Mouse (Mus musculus): Measurements from ENCODE around the gene Nr0b2. TPM values are rescaled to one million over a fixed set of nuclear protein-coding genes. Genes with fewer than 3 reads are reported as not detected.
A peak's percentile ranks its signal among the peaks of the same experiment; 100 is the strongest.

Gene Nr0b2
- polyA plus RNA-seq, 1 experiment from 2014 or later = not detected

- Histone ChIP-seq H3K4me2 (ENCODE audit: low read length) (no peak overlapping the region), H3K4me1 (replicated peaks; ENCODE audit: control insufficient read depth, insufficient read depth, low read length) (no peaks in the 10 kb centered on the region), H3K27ac (ENCODE audit: low read length) (no peak overlapping the region), H3K9me3 (ENCODE audit: control insufficient read depth, low read length) (no peaks in the 10 kb centered on the region), H3K9ac (replicated peaks; ENCODE audit: low read depth, low read length) (no peak overlapping the region), H3K27me3 (replicated peaks; ENCODE audit: control insufficient read depth, insufficient read depth, low read length) (no peaks in the 10 kb centered on the region), H3K36me3 (ENCODE audit: control insufficient read depth, insufficient read depth) (no peaks in the 10 kb centered on the region), H3K4me3 (replicated peaks; ENCODE audit: low read length) (no peak overlapping the region)
- WGBS = 42% methylated on average over 10 of the region's 10 CpGs
- ATAC-seq = no peak
These were observed 4.0 kb downstream of the Nr0b2 start for GRCm38 (mm10) chr4:133557041-133557717.

DNA sequence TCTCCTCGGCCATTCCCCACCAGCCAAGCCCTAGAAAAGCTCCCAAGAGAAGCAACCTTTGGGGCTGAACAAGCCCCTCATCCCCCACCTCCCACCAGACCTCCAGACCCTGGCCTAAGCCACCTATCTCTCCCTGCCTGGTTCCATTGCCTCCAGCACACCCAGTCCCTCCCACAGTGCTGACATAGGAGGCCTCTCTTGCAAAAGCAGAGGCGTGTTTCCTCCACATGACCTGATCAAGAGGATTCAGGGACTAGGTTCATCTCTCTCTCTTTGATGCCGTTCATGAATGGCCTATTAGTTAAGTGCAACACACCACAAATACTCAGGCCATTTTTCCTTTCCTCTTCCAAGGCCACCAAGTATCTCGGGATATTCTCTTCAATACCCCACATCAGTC is 6.7 kb downstream of the Nr0b2 start:
- no peak overlapping the region for H3K27ac ChIP-seq (ENCODE audit: low read length)
- 66% methylated on average over 4 of the region's 4 CpGs for WGBS
- no peaks in the 10 kb centered on the region for H3K27me3 ChIP-seq (replicated peaks; ENCODE audit: control insufficient read depth, insufficient read depth, low read length)
- no peaks in the 10 kb centered on the region for H3K36me3 ChIP-seq (ENCODE audit: control insufficient read depth, insufficient read depth)
- no peak for ATAC-seq
- H3K9ac ChIP-seq (replicated peaks; ENCODE audit: low read depth, low read length) = no peak overlapping the region
- no peak overlapping the region for H3K4me3 ChIP-seq (replicated peaks; ENCODE audit: low read length)
- H3K9me3 ChIP-seq (ENCODE audit: control insufficient read depth, low read length) = no peaks in the 10 kb centered on the region
- no peak overlapping the region for H3K4me2 ChIP-seq (ENCODE audit: low read length)
- H3K4me1 ChIP-seq (replicated peaks; ENCODE audit: control insufficient read depth, insufficient read depth, low read length) = no peaks in the 10 kb centered on the region

DNA sequence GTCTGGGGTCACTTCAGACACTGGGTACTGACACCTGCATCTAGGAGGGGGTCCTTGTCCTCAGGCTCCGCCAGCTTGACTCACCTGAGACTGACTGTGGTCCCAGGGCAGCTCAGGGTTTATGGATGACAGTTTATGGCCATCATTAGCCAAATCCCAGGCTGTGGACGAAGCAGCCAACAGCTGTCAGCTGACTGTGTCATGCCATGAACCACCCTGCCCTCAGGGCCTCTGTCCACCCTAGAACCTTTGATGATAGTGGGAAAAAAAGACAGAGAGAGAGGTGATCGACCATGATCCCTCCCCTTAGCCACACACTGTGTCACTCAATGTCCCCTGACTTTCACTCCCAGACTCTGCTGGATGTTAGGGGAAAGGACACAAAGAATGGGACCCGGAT is 8.4 kb downstream of the Nr0b2 start:
- no peaks in the 10 kb centered on the region for H3K27me3 ChIP-seq (replicated peaks; ENCODE audit: control insufficient read depth, insufficient read depth, low read length)

DNA sequence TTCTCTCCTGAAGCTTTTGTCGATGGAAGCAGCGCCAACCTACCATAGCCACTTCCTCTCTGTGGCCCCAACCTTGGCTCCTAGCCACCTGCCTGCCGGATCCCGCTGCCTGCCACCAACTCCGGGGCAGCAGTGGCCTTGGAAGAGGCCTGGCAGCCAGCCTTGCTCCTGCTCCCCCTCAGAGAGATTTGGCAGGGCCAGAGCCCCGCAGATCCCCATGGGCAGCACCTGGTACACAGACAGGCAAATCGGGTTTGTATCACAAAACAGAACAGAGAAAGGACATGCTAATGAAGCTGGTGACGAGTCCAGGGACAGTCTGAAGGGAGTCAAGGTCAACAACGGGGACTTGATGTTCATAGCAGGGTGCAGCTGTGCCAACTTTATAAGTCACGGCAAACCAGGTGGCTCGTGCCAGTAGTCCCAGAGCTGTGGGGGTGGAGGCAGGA is 10.0 kb downstream of the Nr0b2 start:
- Histone ChIP-seq H3K4me1 (replicated peaks; ENCODE audit: control insufficient read depth, insufficient read depth, low read length) (no peaks in the 10 kb centered on the region), H3K9ac (replicated peaks; ENCODE audit: low read depth, low read length) (no peak overlapping the region), H3K4me3 (replicated peaks; ENCODE audit: low read length) (no peak overlapping the region), H3K9me3 (ENCODE audit: control insufficient read depth, low read length) (no peaks in the 10 kb centered on the region), H3K4me2 (ENCODE audit: low read length) (no peak overlapping the region), H3K27ac (ENCODE audit: low read length) (no peak overlapping the region), H3K36me3 (ENCODE audit: control insufficient read depth, insufficient read depth) (no peaks in the 10 kb centered on the region), H3K27me3 (replicated peaks; ENCODE audit: control insufficient read depth, insufficient read depth, low read length) (no peaks in the 10 kb centered on the region)
- 63% methylated on average over 11 of the region's 11 CpGs for WGBS
- no peak for ATAC-seq

More for the DNA sequence above, 8.4 kb downstream of the Nr0b2 start:
- H3K9me3 ChIP-seq (ENCODE audit: control insufficient read depth, low read length) = no peaks in the 10 kb centered on the region
- H3K36me3 ChIP-seq (ENCODE audit: control insufficient read depth, insufficient read depth) = no peaks in the 10 kb centered on the region
- 62% methylated on average over 4 of the region's 4 CpGs for WGBS
- H3K4me1 ChIP-seq (replicated peaks; ENCODE audit: control insufficient read depth, insufficient read depth, low read length) = no peaks in the 10 kb centered on the region
- H3K9ac ChIP-seq (replicated peaks; ENCODE audit: low read depth, low read length) = no peak overlapping the region
- H3K4me3 ChIP-seq (replicated peaks; ENCODE audit: low read length) = no peak overlapping the region
- no peak overlapping the region for H3K4me2 ChIP-seq (ENCODE audit: low read length)
- no peak for ATAC-seq
- H3K27ac ChIP-seq (ENCODE audit: low read length) = no peak overlapping the region

GRCm38 (mm10) chr4:133567251-133567650 is 14.1 kb downstream of the Nr0b2 start:
- H3K9me3 ChIP-seq (ENCODE audit: control insufficient read depth, low read length) = no peaks in the 10 kb centered on the region
- no peak overlapping the region for H3K9ac ChIP-seq (replicated peaks; ENCODE audit: low read depth, low read length)
- no peak overlapping the region for H3K4me2 ChIP-seq (ENCODE audit: low read length)
- WGBS = 28% methylated on average over 8 of the region's 8 CpGs
- H3K36me3 ChIP-seq (ENCODE audit: control insufficient read depth, insufficient read depth) = no peaks in the 10 kb centered on the region
- H3K4me3 ChIP-seq (replicated peaks; ENCODE audit: low read length) = no peak overlapping the region
- ATAC-seq = no peak
- H3K27ac ChIP-seq (ENCODE audit: low read length) = no peak overlapping the region
- no peaks in the 10 kb centered on the region for H3K4me1 ChIP-seq (replicated peaks; ENCODE audit: control insufficient read depth, insufficient read depth, low read length)
- no peaks in the 10 kb centered on the region for H3K27me3 ChIP-seq (replicated peaks; ENCODE audit: control insufficient read depth, insufficient read depth, low read length)

- 83% methylated on average over 10 of the region's 10 CpGs for WGBS
- peaks cover 3% of the 10 kb centered on the region; the same call in 1 of the 2 replicates for H3K4me1 ChIP-seq (replicated peaks; ENCODE audit: control insufficient read depth, insufficient read depth, low read length)
- H3K27me3 ChIP-seq (replicated peaks; ENCODE audit: control insufficient read depth, insufficient read depth, low read length) = no peaks in the 10 kb centered on the region
- no peak overlapping the region for H3K27ac ChIP-seq (ENCODE audit: low read length)
- no peaks in the 10 kb centered on the region for H3K36me3 ChIP-seq (ENCODE audit: control insufficient read depth, insufficient read depth)
- no peaks in the 10 kb centered on the region for H3K9me3 ChIP-seq (ENCODE audit: control insufficient read depth, low read length)
- ATAC-seq = no peak
- no peak overlapping the region for H3K9ac ChIP-seq (replicated peaks; ENCODE audit: low read depth, low read length)
- no peak overlapping the region for H3K4me2 ChIP-seq (ENCODE audit: low read length)
- H3K4me3 ChIP-seq (replicated peaks; ENCODE audit: low read length) = no peak overlapping the region
These were observed 16.3 kb downstream of the Nr0b2 start for GRCm38 (mm10) chr4:133569291-133570065.

- Histone ChIP-seq H3K36me3 (ENCODE audit: control insufficient read depth, insufficient read depth) (no peaks in the 10 kb centered on the region), H3K27me3 (replicated peaks; ENCODE audit: control insufficient read depth, insufficient read depth, low read length) (no peaks in the 10 kb centered on the region), H3K4me1 (replicated peaks; ENCODE audit: control insufficient read depth, insufficient read depth, low read length) (peaks cover 4% of the 10 kb centered on the region), H3K27ac (ENCODE audit: low read length) (no peak overlapping the region), H3K9me3 (ENCODE audit: control insufficient read depth, low read length) (no peaks in the 10 kb centered on the region), H3K4me2 (ENCODE audit: low read length) (no peak overlapping the region), H3K4me3 (replicated peaks; ENCODE audit: low read length) (no peak overlapping the region), H3K9ac (replicated peaks; ENCODE audit: low read depth, low read length) (no peak overlapping the region)
- WGBS = 58% methylated on average over 10 of the region's 10 CpGs
- no peak for ATAC-seq
These were observed 16.9 kb downstream of the Nr0b2 start for GRCm38 (mm10) chr4:133570066-133570466.

- 5% methylated on average over 44 of the region's 44 CpGs for WGBS
- no peaks in the 10 kb centered on the region for H3K9me3 ChIP-seq (ENCODE audit: control insufficient read depth, low read length)
- H3K4me3 ChIP-seq (replicated peaks; ENCODE audit: low read length) = peak within 1 kb of the TSS; percentile 60
- H3K27ac ChIP-seq (ENCODE audit: low read length) = peak within 1 kb of the TSS; percentile 83
- H3K27me3 ChIP-seq (replicated peaks; ENCODE audit: control insufficient read depth, insufficient read depth, low read length) = no peaks in the 10 kb centered on the region
- no peaks in the 10 kb centered on the region for H3K36me3 ChIP-seq (ENCODE audit: control insufficient read depth, insufficient read depth)
- H3K9ac ChIP-seq (replicated peaks; ENCODE audit: low read depth, low read length) = peak within 1 kb of the TSS; percentile 80
- ATAC-seq = peak; percentile 93
- peak within 1 kb of the TSS; percentile 91 for H3K4me2 ChIP-seq (ENCODE audit: low read length)
- peaks cover 10% of the 10 kb centered on the region for H3K4me1 ChIP-seq (replicated peaks; ENCODE audit: control insufficient read depth, insufficient read depth, low read length)
These were observed 21.1 kb downstream of the Nr0b2 start, which contains the start of gene Gpatch3 for GRCm38 (mm10) chr4:133574070-133574842. Gene Gpatch3 (plus strand): TSS chr4:133574745.

DNA sequence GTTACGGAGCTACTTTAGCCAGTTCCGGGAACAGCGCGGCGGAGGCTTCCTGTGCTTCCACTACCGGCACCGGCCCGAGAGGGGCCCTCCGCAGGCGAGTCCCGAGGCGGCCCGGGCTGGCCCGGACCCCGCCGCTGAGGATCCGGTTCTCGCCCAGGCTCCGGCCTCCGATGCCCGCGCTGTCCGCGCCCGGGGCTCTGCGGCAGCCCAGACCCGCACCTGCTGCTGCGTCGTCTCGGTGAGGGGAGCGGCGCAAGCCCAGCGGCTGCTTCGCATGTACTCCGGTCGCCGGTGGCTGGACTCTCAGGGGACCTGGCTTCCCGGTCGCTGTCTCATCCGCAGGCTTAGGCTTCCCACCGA is 21.6 kb downstream of the Nr0b2 start:
- H3K4me2 ChIP-seq (ENCODE audit: low read length) = peak overlapping the region; percentile 91
- H3K9me3 ChIP-seq (ENCODE audit: control insufficient read depth, low read length) = no peaks in the 10 kb centered on the region
- under 1% methylated on average over 37 of the region's 41 CpGs for WGBS
- ATAC-seq = peak; percentile 62
- H3K27me3 ChIP-seq (replicated peaks; ENCODE audit: control insufficient read depth, insufficient read depth, low read length) = no peaks in the 10 kb centered on the region
- H3K36me3 ChIP-seq (ENCODE audit: control insufficient read depth, insufficient read depth) = no peaks in the 10 kb centered on the region
- peak overlapping the region; percentile 60 for H3K4me3 ChIP-seq (replicated peaks; ENCODE audit: low read length)
- peaks cover 10% of the 10 kb centered on the region for H3K4me1 ChIP-seq (replicated peaks; ENCODE audit: control insufficient read depth, insufficient read depth, low read length)
- peak overlapping the region; percentile 80 for H3K9ac ChIP-seq (replicated peaks; ENCODE audit: low read depth, low read length)
- H3K27ac ChIP-seq (ENCODE audit: low read length) = peak overlapping the region; percentile 27; the same call in 1 of the 2 replicates
